Mouse (Mus musculus): ENCODE results near the gene Ralgps1.

GRCm38 (mm10) chr2:33230701-33231100, 140.6 kb downstream of the Ralgps1 start:
- TF ChIP-seq POLR2A (IDR thresholded peaks at IDR 0.05; ENCODE audit: control insufficient read depth in 1 of 2, insufficient read depth in 1 of 2, low read depth in 1 of 2, low read length in 2 of 2, poor library complexity in 1 of 2) (no peak), CTCF (IDR thresholded peaks at IDR 0.05 in 2 of 3, conservative IDR thresholded peaks at IDR 0.05 in 1 of 3; ENCODE audit: control insufficient read depth in 1 of 3, insufficient read depth in 1 of 3, low read depth in 2 of 3, low read length in 3 of 3, poor library complexity in 1 of 3, severe bottlenecking in 1 of 3) (no peak), TBP (IDR thresholded peaks at IDR 0.05; ENCODE audit: low read depth, low read length) (no peak), MAX (IDR thresholded peaks at IDR 0.05; ENCODE audit: low read length) (no peak), E2F4 (IDR thresholded peaks at IDR 0.05; ENCODE audit: borderline replicate concordance, low read depth, low read length) (no peak), GABPA (IDR thresholded peaks at IDR 0.05; ENCODE audit: low read depth, low read length) (no peak), TCF12 (IDR thresholded peaks at IDR 0.05; ENCODE audit: low read depth, low read length) (no peak), RCOR1 (IDR thresholded peaks at IDR 0.05; ENCODE audit: low read depth, low read length) (no peak), CHD2 (IDR thresholded peaks at IDR 0.05; ENCODE audit: low read length) (no peak), EP300 (IDR thresholded peaks at IDR 0.05; ENCODE audit: low read depth in 1 of 2, low read length in 2 of 2) (no peak), POLR2AphosphoS2 (IDR thresholded peaks at IDR 0.05; ENCODE audit: low read length) (no peak)

Measured in MEL (cell line).